Mouse (Mus musculus): Measurements from ENCODE around the gene Tram2. TPM values are rescaled to one million over a fixed set of nuclear protein-coding genes. Genes with fewer than 3 reads are reported as not detected.

The Tram2 gene
- polyA plus RNA-seq (2012; ENCODE audit: insufficient read depth, insufficient read length, missing spikeins): 1.9 TPM in 2 replicates

- Histone ChIP-seq H3K4me3 (ENCODE audit: insufficient read depth, low read depth, low read length) (peak within 1 kb of the TSS; percentile 94), H3K4me1 (ENCODE audit: control insufficient read depth, insufficient read depth, insufficient read length, low read length) (peaks cover 18% of the 10 kb centered on the region), H3K27ac (replicated peaks; ENCODE audit: low read depth, low read length) (peak within 1 kb of the TSS; percentile 94)
These were observed at the start of gene Tram2 for GRCm38 (mm10) chr1:21079217-21079773. Gene Tram2 (minus strand): TSS chr1:21079229.

DNA sequence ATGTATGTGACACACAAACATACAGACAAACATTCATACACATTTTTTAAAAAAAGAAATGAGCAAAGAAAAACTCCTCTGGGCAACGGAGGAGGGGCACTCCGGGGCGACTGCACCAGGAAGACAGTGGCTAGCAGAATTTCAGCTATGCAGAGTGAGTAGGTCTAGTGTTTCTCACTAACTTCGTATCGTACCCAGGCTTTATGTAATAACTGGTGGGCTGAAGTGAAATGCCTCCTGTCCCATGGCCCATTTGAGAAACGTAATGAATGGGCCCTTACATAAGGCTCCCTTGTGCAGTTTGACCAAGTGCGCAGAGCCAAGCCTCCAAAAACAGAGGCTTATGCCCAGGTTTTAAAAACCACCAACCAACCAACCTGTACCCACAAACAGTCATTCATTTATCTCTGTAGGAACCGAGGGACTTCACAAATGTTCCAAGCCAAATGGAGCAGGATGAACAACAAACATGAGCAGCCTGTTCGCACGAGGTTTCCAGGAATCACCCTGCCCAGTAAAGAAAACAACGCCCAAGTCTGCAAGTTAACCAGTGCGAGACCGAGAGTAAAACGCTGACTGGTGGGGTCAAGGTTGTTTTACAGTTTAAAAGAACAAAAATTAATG, 45.8 kb upstream of the Tram2 start:
- no peak overlapping the region for H3K4me3 ChIP-seq (ENCODE audit: insufficient read depth, low read depth, low read length)
- H3K4me1 ChIP-seq (ENCODE audit: control insufficient read depth, insufficient read depth, insufficient read length, low read length): no peaks in the 10 kb centered on the region
- no peak overlapping the region for H3K27ac ChIP-seq (replicated peaks; ENCODE audit: low read depth, low read length)

- H3K4me1 ChIP-seq (ENCODE audit: control insufficient read depth, insufficient read depth, insufficient read length, low read length): no peaks in the 10 kb centered on the region
- H3K4me3 ChIP-seq (ENCODE audit: insufficient read depth, low read depth, low read length): no peak overlapping the region
- no peak overlapping the region for H3K27ac ChIP-seq (replicated peaks; ENCODE audit: low read depth, low read length)
These were observed 24.8 kb upstream of the Tram2 start for GRCm38 (mm10) chr1:21103784-21104183.

DNA sequence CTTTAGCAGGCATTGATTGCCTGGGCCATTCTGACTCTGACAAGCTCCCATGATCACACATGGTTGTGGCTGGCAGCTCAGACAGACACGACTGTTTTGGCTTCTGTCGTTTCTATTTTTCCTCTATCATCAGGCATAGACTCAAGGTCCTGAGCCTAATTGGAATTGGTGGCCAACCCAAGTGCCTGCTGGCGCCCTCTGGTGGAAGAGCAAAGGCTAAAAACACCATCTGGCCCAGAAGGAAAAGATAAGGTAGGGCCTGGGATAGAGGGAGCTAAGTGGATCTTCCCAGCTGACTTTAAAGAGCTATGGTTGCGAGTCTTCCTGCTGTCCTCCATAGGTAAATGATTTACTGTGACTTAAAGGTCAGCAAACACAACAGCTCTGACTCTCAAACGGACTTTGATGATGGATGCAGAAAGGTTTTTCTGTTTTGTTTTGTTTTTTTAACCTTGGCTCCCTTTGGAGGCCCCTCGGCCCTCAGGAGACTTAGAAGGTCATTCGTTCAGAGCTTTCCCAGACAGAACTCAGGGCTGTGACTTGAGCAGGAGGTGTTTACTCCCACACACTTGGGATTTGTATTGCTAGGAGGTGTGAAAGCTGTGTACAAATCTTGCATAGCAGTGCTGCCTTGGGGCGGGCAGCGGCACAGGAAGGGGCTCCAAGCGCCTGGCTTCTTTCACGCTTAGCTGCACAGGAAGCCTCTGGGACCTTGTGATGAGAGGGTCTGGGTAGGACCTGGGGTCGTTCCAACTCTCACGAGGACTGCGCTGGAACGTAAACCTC, 22.4 kb upstream of the Tram2 start:
- Histone ChIP-seq H3K4me3 (ENCODE audit: insufficient read depth, low read depth, low read length) (no peak overlapping the region), H3K27ac (replicated peaks; ENCODE audit: low read depth, low read length) (no peak overlapping the region), H3K4me1 (ENCODE audit: control insufficient read depth, insufficient read depth, insufficient read length, low read length) (no peaks in the 10 kb centered on the region)

- Histone ChIP-seq H3K27ac (replicated peaks; ENCODE audit: low read depth, low read length) (no peak overlapping the region), H3K4me3 (ENCODE audit: insufficient read depth, low read depth, low read length) (no peak overlapping the region)
These were observed 21.7 kb upstream of the Tram2 start for GRCm38 (mm10) chr1:21100726-21101125.

DNA sequence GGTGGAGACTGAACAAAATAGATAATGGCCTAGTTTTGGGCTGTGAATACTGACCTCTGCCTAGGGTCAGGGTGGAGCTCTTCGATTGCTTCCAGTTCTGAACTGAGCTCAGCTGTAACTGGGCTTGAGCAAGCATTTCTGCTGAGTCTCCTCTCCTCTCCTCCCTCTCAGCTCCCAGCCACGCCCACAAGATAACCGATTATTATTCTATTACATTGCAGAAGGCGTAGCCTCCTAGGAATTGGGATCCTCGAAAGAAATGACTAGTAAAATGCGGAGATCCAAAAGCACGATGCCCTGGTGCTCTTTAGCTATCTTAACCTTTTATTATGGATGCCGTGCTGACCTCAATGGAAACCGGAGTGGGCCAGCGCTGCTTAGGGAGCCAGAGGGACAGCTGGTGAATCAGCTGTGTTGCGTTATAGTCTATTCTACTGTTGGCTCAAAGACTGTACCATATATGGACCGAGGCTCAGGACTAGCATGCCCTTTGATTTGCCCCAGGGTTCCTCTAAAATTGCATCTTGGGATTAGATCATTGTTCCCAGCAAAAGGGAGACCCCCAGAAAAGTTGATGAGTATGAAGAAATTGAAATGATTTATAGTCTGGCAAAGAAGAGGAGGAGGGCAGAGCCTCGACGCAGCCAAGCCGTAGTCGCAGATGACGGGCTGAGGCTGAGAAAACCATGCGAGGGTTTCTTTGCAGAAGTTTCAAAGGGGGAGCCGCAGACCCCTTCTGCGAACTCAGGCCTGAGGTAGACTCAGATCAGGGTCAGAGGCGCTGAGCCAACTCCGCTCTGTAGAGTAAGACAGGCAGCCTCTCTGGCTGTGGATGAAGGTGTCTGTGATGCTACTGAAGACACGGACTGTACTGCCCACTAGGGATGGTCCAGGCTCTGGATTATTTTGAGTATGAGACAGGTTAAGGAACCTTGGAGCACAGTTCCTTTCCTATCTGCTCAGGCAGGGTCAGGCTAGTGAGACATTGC, 18.3 kb upstream of the Tram2 start:
- no peaks in the 10 kb centered on the region for H3K4me1 ChIP-seq (ENCODE audit: control insufficient read depth, insufficient read depth, insufficient read length, low read length)
- H3K27ac ChIP-seq (replicated peaks; ENCODE audit: low read depth, low read length): no peak overlapping the region
- no peak overlapping the region for H3K4me3 ChIP-seq (ENCODE audit: insufficient read depth, low read depth, low read length)

More at GRCm38 (mm10) chr1:21100726-21101125, 21.7 kb upstream of the Tram2 start:
- no peaks in the 10 kb centered on the region for H3K4me1 ChIP-seq (ENCODE audit: control insufficient read depth, insufficient read depth, insufficient read length, low read length)

- H3K4me3 ChIP-seq (ENCODE audit: insufficient read depth, low read depth, low read length): no peak overlapping the region
- H3K27ac ChIP-seq (replicated peaks; ENCODE audit: low read depth, low read length): no peak overlapping the region
- peaks cover 3% of the 10 kb centered on the region; the same call in 1 of the 2 replicates for H3K4me1 ChIP-seq (ENCODE audit: control insufficient read depth, insufficient read depth, insufficient read length, low read length)
These were observed 15.7 kb upstream of the Tram2 start for GRCm38 (mm10) chr1:21094644-21095215.

- peaks cover 3% of the 10 kb centered on the region; the same call in 1 of the 2 replicates for H3K4me1 ChIP-seq (ENCODE audit: control insufficient read depth, insufficient read depth, insufficient read length, low read length)
- H3K4me3 ChIP-seq (ENCODE audit: insufficient read depth, low read depth, low read length): no peak overlapping the region
- no peak overlapping the region for H3K27ac ChIP-seq (replicated peaks; ENCODE audit: low read depth, low read length)
These were observed 10.7 kb upstream of the Tram2 start for GRCm38 (mm10) chr1:21089661-21090117.

GRCm38 (mm10) chr1:21086291-21086690, 7.3 kb upstream of the Tram2 start:
- peaks cover 3% of the 10 kb centered on the region; the same call in 1 of the 2 replicates for H3K4me1 ChIP-seq (ENCODE audit: control insufficient read depth, insufficient read depth, insufficient read length, low read length)
- H3K4me3 ChIP-seq (ENCODE audit: insufficient read depth, low read depth, low read length): no peak overlapping the region
- H3K27ac ChIP-seq (replicated peaks; ENCODE audit: low read depth, low read length): no peak overlapping the region

GRCm38 (mm10) chr1:21084661-21085060, 5.6 kb upstream of the Tram2 start:
- Histone ChIP-seq H3K4me3 (ENCODE audit: insufficient read depth, low read depth, low read length) (no peak overlapping the region), H3K4me1 (ENCODE audit: control insufficient read depth, insufficient read depth, insufficient read length, low read length) (no peaks in the 10 kb centered on the region), H3K27ac (replicated peaks; ENCODE audit: low read depth, low read length) (no peak overlapping the region)

DNA sequence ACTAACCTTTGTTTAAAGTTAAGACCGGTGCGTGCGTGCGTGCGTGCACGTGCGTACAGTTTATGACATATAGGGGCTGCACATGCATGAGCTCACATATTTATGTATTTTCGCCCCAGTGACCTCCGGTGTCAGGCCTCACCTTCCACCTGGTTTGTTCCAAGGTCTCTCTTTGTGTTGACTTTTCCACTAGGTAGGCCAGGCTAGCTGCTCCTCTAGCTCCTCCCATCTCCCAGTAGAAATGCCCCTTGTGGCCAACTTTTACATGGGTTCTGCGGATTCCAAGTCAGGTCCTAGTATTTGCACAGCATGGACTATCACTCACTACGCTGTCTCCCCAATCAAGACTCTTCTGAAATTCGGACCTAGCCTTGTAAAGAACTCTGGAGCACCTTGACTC, 1.3 kb upstream of the Tram2 start:
- H3K4me1 ChIP-seq (ENCODE audit: control insufficient read depth, insufficient read depth, insufficient read length, low read length): peaks cover 18% of the 10 kb centered on the region
- no peak overlapping the region for H3K27ac ChIP-seq (replicated peaks; ENCODE audit: low read depth, low read length)
- H3K4me3 ChIP-seq (ENCODE audit: insufficient read depth, low read depth, low read length): no peak overlapping the region

- peak overlapping the region; percentile 94 for H3K4me3 ChIP-seq (ENCODE audit: insufficient read depth, low read depth, low read length)
- peak overlapping the region; percentile 26 for H3K27ac ChIP-seq (replicated peaks; ENCODE audit: low read depth, low read length)
- peaks cover 18% of the 10 kb centered on the region for H3K4me1 ChIP-seq (ENCODE audit: control insufficient read depth, insufficient read depth, insufficient read length, low read length)
These were observed 381 bp downstream of the Tram2 start for GRCm38 (mm10) chr1:21078481-21079214.

GRCm38 (mm10) chr1:21077619-21078018, 1.4 kb downstream of the Tram2 start:
- Histone ChIP-seq H3K4me1 (ENCODE audit: control insufficient read depth, insufficient read depth, insufficient read length, low read length) (peaks cover 18% of the 10 kb centered on the region), H3K27ac (replicated peaks; ENCODE audit: low read depth, low read length) (no peak overlapping the region), H3K4me3 (ENCODE audit: insufficient read depth, low read depth, low read length) (peak overlapping the region; percentile 94)

DNA sequence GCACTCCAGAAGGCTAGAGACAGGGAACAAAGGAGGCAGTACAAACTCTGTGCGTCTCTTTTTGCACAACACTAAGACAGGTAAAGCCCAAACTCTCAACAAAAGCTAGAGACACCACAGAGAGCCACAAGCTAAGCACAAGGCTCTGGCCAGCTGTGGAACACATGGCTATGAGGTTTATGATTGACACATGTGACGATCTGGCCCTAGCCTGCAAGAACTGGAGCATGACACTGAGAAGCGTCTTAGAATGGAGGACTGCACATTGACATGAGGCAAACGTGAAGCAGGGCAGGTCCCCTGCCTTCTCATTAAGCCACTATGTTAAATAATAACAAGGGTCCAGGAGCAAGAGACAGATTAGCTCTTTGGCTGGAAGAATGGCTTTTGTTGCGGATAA, 1.8 kb downstream of the Tram2 start:
- peaks cover 18% of the 10 kb centered on the region for H3K4me1 ChIP-seq (ENCODE audit: control insufficient read depth, insufficient read depth, insufficient read length, low read length)
- peak overlapping the region; percentile 30 for H3K4me3 ChIP-seq (ENCODE audit: insufficient read depth, low read depth, low read length)
- H3K27ac ChIP-seq (replicated peaks; ENCODE audit: low read depth, low read length): no peak overlapping the region
